Mouse (Mus musculus) olfactory bulb, adult 2 months (tissue): ENCODE measurements around the gene Cit. TPM values are rescaled to one million over a fixed set of nuclear protein-coding genes. Genes with fewer than 3 reads are reported as not detected.
"Not testable (repeated sequence)": the region's sequence is repeated elsewhere in the genome, so short reads cannot be mapped to it uniquely, and the experiment has no call there.

Experiments
- H3K27ac ChIP-seq: fragments of 200-500 bp; 2 replicates; pipeline ENCODE4 v1.5.1; 2012; ENCODE audit warnings: low read depth, low read length; ENCODE audit not compliant: insufficient read depth
- H3K4me1 ChIP-seq: fragments of 200-500 bp; 2 replicates; pipeline ENCODE4 v1.6.1; 2012; ENCODE audit warnings: low read length; ENCODE audit not compliant: control insufficient read depth, insufficient read depth
- H3K4me3 ChIP-seq: fragments of 200-500 bp; 2 replicates; pipeline ENCODE4 v1.5.1; 2012; ENCODE audit warnings: mild to moderate bottlenecking, low read depth, low read length, moderate library complexity; ENCODE audit not compliant: insufficient read depth
- CTCF ChIP-seq: fragments of 200-500 bp; IDR thresholded peaks from 2 replicates; pipeline ENCODE4 v1.5.1; 2012; ENCODE audit warnings: low read depth, mild to moderate bottlenecking, low read length, moderate library complexity; ENCODE audit not compliant: insufficient read depth
- POLR2A ChIP-seq: fragments of 200-500 bp; IDR thresholded peaks from 2 replicates; pipeline ENCODE4 v1.6.1; 2012; ENCODE audit warnings: mild to moderate bottlenecking, low read depth, low read length, moderate library complexity; ENCODE audit not compliant: insufficient read depth
- WGBS: fragments of 180-500 bp; shearing (Covaris S2); methylation state at CpG from one replicate; pipeline ENCODE4 v1.1.7; 2018; 5-methylcytosine and 5-hydroxymethylcytosine counted together
- polyA plus RNA-seq: library from polyadenylated mRNA; stranded (reverse); fragments of >200 nt; gene quantifications from 2 replicates; pipeline ENCODE4 v1.2.4, GENCODE M21; 2012; ENCODE audit warnings: low replicate concordance; ENCODE audit not compliant: missing spikeins, insufficient read depth, insufficient read length

Cit gene
- not detected in 2 replicates for polyA plus RNA-seq

- peaks cover 31% of the 10 kb centered on the region for H3K4me1 ChIP-seq
- H3K4me3 ChIP-seq = peak within 1 kb of the TSS; percentile 60
- no peak within 1 kb of the TSS for H3K27ac ChIP-seq
- TF ChIP-seq CTCF (no peak), POLR2A (no peak)
- WGBS = 1% methylated on average over 42 of the region's 42 CpGs
Measured at GRCm38 (mm10) chr5:115844766-115845634, at the start of gene Cit. Cit (plus strand) TSS chr5:115845278.

GRCm38 (mm10) chr5:115799016-115799894 lies 45.8 kb upstream of the Cit start:
- no peaks in the 10 kb centered on the region for H3K4me1 ChIP-seq
- H3K4me3 ChIP-seq = no peak overlapping the region
- no peak overlapping the region for H3K27ac ChIP-seq
- WGBS = 46% methylated on average over 15 of the region's 15 CpGs
- no peak for TF ChIP-seq CTCF
- TF ChIP-seq POLR2A = no peak

DNA sequence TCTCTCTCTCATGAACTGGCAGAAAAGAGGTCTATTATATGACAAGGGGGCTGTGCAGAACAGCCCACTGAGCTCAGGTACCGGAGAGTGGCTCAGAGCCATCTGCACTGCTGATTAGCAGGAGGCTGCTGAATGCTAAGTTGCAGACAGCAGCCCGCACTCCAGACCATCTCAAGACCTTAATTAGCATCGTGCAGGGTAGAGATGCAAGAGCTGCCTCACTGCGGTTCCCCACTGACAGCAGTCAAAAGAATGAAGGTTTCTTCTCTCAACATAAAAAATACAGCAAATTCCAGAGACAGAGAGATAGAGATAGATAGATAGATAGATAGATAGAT lies 45.2 kb upstream of the Cit start:
- no peak for TF ChIP-seq CTCF
- Histone ChIP-seq H3K27ac (no peak overlapping the region), H3K4me3 (no peak overlapping the region), H3K4me1 (no peaks in the 10 kb centered on the region)
- 25% methylated on average over 4 of the region's 4 CpGs for WGBS

- no peak for TF ChIP-seq POLR2A
- no peak for TF ChIP-seq CTCF
- Histone ChIP-seq H3K27ac (no peak overlapping the region), H3K4me3 (no peak overlapping the region), H3K4me1 (no peaks in the 10 kb centered on the region)
- 90% methylated on average over 3 of the region's 3 CpGs for WGBS
Measured at GRCm38 (mm10) chr5:115812262-115812661, 32.8 kb upstream of the Cit start.

DNA sequence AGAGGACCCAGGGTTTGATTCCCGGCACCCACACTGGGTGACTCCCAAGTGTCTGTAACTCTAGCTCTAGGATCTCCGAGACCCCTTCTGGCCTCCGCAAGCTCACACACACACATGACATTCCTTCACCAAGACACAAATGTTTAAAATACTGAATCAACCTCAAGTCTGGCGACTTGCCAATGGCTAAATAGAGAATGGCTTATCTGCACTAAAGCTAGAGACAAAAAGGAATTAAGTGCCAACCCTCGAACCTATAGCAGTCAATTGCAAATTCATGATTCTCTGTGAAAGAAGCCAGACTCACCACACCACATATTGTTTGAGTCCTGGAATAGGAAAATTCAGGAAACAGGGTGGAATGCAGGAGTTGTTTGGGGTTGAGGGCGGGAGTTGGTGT lies 28.1 kb upstream of the Cit start:
- H3K27ac ChIP-seq = no peak overlapping the region
- TF ChIP-seq POLR2A (no peak), CTCF (no peak)
- no peak overlapping the region for H3K4me3 ChIP-seq
- H3K4me1 ChIP-seq = no peaks in the 10 kb centered on the region
- WGBS = 67% methylated on average over 6 of the region's 6 CpGs

GRCm38 (mm10) chr5:115817655-115818054 lies 27.4 kb upstream of the Cit start:
- not testable (repeated sequence) for H3K4me1 ChIP-seq

DNA sequence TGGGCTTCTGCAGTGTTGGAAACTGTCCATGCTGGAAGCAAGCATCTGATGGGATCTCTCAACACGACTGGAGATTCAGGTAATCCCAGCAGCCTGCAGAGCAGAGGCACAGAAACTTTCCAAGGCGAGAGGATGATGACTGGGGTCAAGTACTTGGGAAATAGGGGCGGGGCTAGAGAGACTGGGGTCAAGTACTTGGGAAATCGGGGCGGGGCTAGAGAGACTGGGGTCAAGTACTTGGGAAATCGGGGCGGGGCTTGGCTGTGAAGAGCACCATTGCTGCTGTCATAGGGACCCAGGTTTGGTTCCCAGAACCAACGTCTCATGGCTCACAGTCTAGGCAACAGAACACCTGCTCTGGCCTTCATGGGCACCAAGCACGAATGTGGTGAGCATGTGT lies 25.1 kb upstream of the Cit start:
- TF ChIP-seq POLR2A (no peak), CTCF (no peak)
- H3K4me3 ChIP-seq = no peak overlapping the region
- 81% methylated on average over 9 of the region's 9 CpGs for WGBS

More at GRCm38 (mm10) chr5:115817655-115818054, 27.4 kb upstream of the Cit start:
- WGBS = 91% methylated on average over 1 of the region's 1 CpGs
- not testable (repeated sequence) for H3K4me3 ChIP-seq, H3K27ac ChIP-seq

DNA sequence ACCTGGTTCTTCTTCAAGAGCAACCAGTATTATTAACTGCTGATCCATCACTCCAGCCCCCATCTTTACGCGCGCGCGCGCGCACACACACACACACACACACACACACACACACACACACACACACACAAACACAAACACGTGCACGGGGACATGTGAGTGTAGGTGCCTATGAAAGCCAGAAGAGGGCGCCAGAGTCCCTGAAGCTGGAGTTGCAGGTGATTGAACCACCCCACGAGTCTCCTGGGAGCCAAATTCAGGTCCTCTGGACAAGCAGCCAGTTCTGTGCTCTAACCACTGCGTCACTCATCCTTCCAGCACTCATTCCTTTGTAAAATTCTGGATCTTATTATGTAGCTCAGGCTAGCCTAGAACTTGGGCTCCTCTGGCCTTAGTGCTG lies 23.9 kb upstream of the Cit start:
- 89% methylated on average over 12 of the region's 12 CpGs for WGBS
- no peak for TF ChIP-seq CTCF
- TF ChIP-seq POLR2A = no peak
- no peaks in the 10 kb centered on the region for H3K4me1 ChIP-seq
- no peak overlapping the region for H3K4me3 ChIP-seq
- no peak overlapping the region for H3K27ac ChIP-seq

More for the DNA sequence above, 25.1 kb upstream of the Cit start:
- no peak overlapping the region for H3K27ac ChIP-seq
- no peaks in the 10 kb centered on the region for H3K4me1 ChIP-seq

DNA sequence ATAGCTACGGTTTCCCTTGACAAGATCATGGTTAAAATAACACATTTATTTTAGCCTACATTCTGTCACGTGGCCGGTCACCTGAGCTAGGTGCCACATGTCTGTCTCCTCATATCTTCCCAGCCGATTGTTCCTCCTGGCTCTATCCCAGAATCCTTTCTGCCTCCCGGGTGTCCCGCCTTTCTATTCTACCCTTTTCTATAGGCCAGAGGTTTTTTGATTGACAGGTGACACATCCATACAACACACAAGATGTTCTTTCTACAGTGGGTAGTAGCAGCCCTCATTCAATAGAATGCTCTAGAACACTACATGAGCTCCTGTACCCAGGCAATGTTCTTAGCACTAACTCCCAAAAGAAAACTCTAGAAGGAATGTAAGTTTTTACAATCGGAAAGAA lies 23.2 kb upstream of the Cit start:
- H3K27ac ChIP-seq = no peak overlapping the region
- no peaks in the 10 kb centered on the region for H3K4me1 ChIP-seq
- 86% methylated on average over 7 of the region's 7 CpGs for WGBS
- TF ChIP-seq POLR2A (no peak), CTCF (no peak)
- no peak overlapping the region for H3K4me3 ChIP-seq
